Mouse (Mus musculus): Measurements from ENCODE around the gene Chd2.
"Not testable (repeated sequence)": the region's sequence is repeated elsewhere in the genome, so short reads cannot be mapped to it uniquely, and the experiment has no call there.

- not testable (repeated sequence) for TF ChIP-seq CTCF (conservative IDR thresholded peaks at IDR 0.05; ENCODE audit: insufficient read depth, insufficient read length, low read depth, low read length); POLR2A (IDR thresholded peaks at IDR 0.05; ENCODE audit: low read depth, low read length)
Observed at GRCm38 (mm10) chr7:73528377-73528894, 13.2 kb downstream of the Chd2 start.

Measured in kidney, adult 2 months (tissue).